Mouse (Mus musculus) heart, postnatal 0 days (tissue): ENCODE data around the gene Pgam1.

Experiments
- CTCF ChIP-seq: IDR thresholded peaks from 2 replicates; pipeline ENCODE4 v1.5.1; 2016; ENCODE audit warnings: antibody characterized with exemption, control low read depth, low read depth
- EP300 ChIP-seq: IDR thresholded peaks from 2 replicates; pipeline ENCODE4 v1.6.1; 2016; ENCODE audit warnings: antibody characterized with exemption, low read depth

DNA sequence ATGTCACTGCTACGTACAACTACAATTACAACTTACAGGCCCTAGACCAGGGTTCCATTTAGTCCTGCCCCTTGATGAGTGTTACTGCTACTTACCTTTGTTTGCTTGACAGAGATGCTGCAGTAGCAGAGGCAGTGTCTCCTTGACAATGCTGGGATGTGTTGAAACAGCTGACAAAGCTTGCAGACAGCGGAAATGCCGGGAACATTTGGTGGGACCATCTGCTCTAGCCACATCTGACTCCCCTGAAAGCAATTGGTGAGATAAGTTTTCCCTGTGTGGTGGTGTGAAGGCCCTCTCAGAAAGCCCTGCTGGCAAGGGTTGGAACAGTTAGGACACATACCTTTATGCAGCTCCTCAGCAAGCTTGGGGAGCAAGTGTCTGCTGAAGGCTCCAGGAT is 41.9 kb downstream of the Pgam1 start:
- TF ChIP-seq CTCF (no peak), EP300 (no peak)
